In genomic region chr10:47216204-47216603, GRCm38 (mm10) we compare ENCODE assay signal across 19 mouse cellular contexts.
DNase-seq lines count a peak whose midpoint lies in the region; ATAC-seq and TF ChIP-seq lines count a peak whose summit lies in the region.
"Had no signal": no experiment of that assay in that cellular context is flagged by ENCODE, and none has a peak within 500 bp of the region (broad histone marks: within the 10 kb centered on the region; RNA-seq: fewer than 3 reads in every experiment).

No protein-coding gene starts in this region.

- H3K79me2 ChIP-seq in MEL (ENCODE audit: control insufficient read depth, insufficient read depth, low read length, poor library complexity): no peaks in the 10 kb centered on the region

- no peaks in the 10 kb centered on the region for H3K36me3 ChIP-seq in MEL (ENCODE audit: control insufficient read depth in 1 of 2, insufficient read depth in 2 of 2, low read length in 2 of 2)
- no peaks in the 10 kb centered on the region for H3K36me3 ChIP-seq in forebrain, embryonic 13.5 days (ENCODE audit: poor library complexity, severe bottlenecking)
- H3K36me3 ChIP-seq: G1E had no signal

- no peak overlapping the region for H3K27ac ChIP-seq in MEL (ENCODE audit: control insufficient read depth, low read depth, low read length)
- no peak overlapping the region for H3K27ac ChIP-seq in forebrain, embryonic 13.5 days

- TF ChIP-seq RAD21 in MEL (IDR thresholded peaks at IDR 0.05; ENCODE audit: low read depth, low read length): no peak

- DNase-seq in MEL (ENCODE audit: low read depth, low spot score): peak; percentile 21
- DNase-seq: adrenal gland, adult 2 months; adrenal gland, adult 8-10 months; adrenal gland, postnatal 10 days; adrenal gland, postnatal 14 days; adrenal gland, postnatal 25 days; adrenal gland, postnatal 36 days; B cell, adult 2 months; cerebellum, adult 11 months; cerebellum, adult 11-12 months; cerebellum, adult 18-20 months; cerebellum, adult 2 months; cerebellum, adult 8-10 months had no signal

- ATAC-seq in forebrain, embryonic 13.5 days: no peak
- ATAC-seq: activated CD4-positive, CD25-positive, alpha-beta regulatory T cell, adult 4 months; CD4-positive, CD25-positive, alpha-beta regulatory T cell, adult 4 months; Patski had no signal

- no peaks in the 10 kb centered on the region for H3K9me3 ChIP-seq in MEL (replicated peaks; ENCODE audit: insufficient read depth, low read length)
- no peaks in the 10 kb centered on the region for H3K9me3 ChIP-seq in forebrain, embryonic 13.5 days (replicated peaks)
- H3K9me3 ChIP-seq: G1E had no signal

- H3K4me2 ChIP-seq in forebrain, embryonic 13.5 days: no peak overlapping the region

- no peaks in the 10 kb centered on the region for H3K27me3 ChIP-seq in MEL (ENCODE audit: control insufficient read depth in 1 of 2, insufficient read depth in 2 of 2, low read length in 2 of 2)
- no peaks in the 10 kb centered on the region for H3K27me3 ChIP-seq in forebrain, embryonic 13.5 days
- H3K27me3 ChIP-seq: CH12.LX, Patski had no signal

- H3K4me3 ChIP-seq in MEL (ENCODE audit: control insufficient read depth in 1 of 2, insufficient read depth in 1 of 2, low read depth in 2 of 2, low read length in 2 of 2): no peak overlapping the region
- no peak overlapping the region for H3K4me3 ChIP-seq in forebrain, embryonic 13.5 days

- no peak overlapping the region for H3K9ac ChIP-seq in MEL (ENCODE audit: control insufficient read depth, low read depth, low read length, poor library complexity, severe bottlenecking)
- no peak overlapping the region for H3K9ac ChIP-seq in forebrain, embryonic 13.5 days

- H3K4me1 ChIP-seq in MEL (ENCODE audit: control insufficient read depth in 1 of 2, insufficient read depth in 2 of 2, low read length in 2 of 2): no peaks in the 10 kb centered on the region
- no peaks in the 10 kb centered on the region for H3K4me1 ChIP-seq in forebrain, embryonic 13.5 days

- peak in 1 of 2 experiments; percentile 15; a peak in 1 of 4 replicates for TF ChIP-seq EP300 in MEL (IDR thresholded peaks at IDR 0.05; ENCODE audit: low read depth in 1 of 2, low read length in 2 of 2)

- no peak for TF ChIP-seq POLR2A in MEL (IDR thresholded peaks at IDR 0.05; ENCODE audit: control insufficient read depth in 1 of 2, insufficient read depth in 1 of 2, low read depth in 1 of 2, low read length in 2 of 2, poor library complexity in 1 of 2)

- WGBS in forebrain, embryonic 13.5 days: 55% methylated on average over 2 of the region's 2 CpGs

- TF ChIP-seq CTCF in MEL (IDR thresholded peaks at IDR 0.05 in 2 of 3, conservative IDR thresholded peaks at IDR 0.05 in 1 of 3; ENCODE audit: control insufficient read depth in 1 of 3, insufficient read depth in 1 of 3, low read depth in 2 of 3, low read length in 3 of 3, poor library complexity in 1 of 3, severe bottlenecking in 1 of 3): no peak

TF ChIP-seq in MEL, 35 proteins besides CTCF, POLR2A, EP300 and RAD21:
- TF ChIP-seq ETS1 (IDR thresholded peaks at IDR 0.05; ENCODE audit: low read depth, low read length) (no peak), RCOR1 (IDR thresholded peaks at IDR 0.05; ENCODE audit: low read depth, low read length) (peak; percentile 83), KAT2A (conservative IDR thresholded peaks at IDR 0.05; ENCODE audit: low read depth, low read length) (no peak), MAFK (IDR thresholded peaks at IDR 0.05; ENCODE audit: borderline replicate concordance, low read depth, low read length) (0 out of 2 replicates have a peak, but pooled peaks have one; percentile 20), SMC3 (IDR thresholded peaks at IDR 0.05; ENCODE audit: low read depth, low read length) (no peak), POLR2AphosphoS5 (IDR thresholded peaks at IDR 0.05; ENCODE audit: borderline replicate concordance, low read depth, low read length) (no peak), E2F4 (IDR thresholded peaks at IDR 0.05; ENCODE audit: borderline replicate concordance, low read depth, low read length) (no peak), CHD1 (IDR thresholded peaks at IDR 0.05; ENCODE audit: low read depth, low read length) (no peak), ELF1 (IDR thresholded peaks at IDR 0.05; ENCODE audit: low read depth, low read length) (no peak), TCF12 (IDR thresholded peaks at IDR 0.05; ENCODE audit: low read depth, low read length) (no peak), HCFC1 (IDR thresholded peaks at IDR 0.05; ENCODE audit: low read depth, low read length) (no peak), UBTF (IDR thresholded peaks at IDR 0.05; ENCODE audit: borderline replicate concordance, insufficient read depth, low read depth, low read length) (no peak), ZC3H11A (IDR thresholded peaks at IDR 0.05; ENCODE audit: low read depth, low read length) (no peak), BHLHE40 (IDR thresholded peaks at IDR 0.05; ENCODE audit: borderline replicate concordance, low read depth, low read length) (no peak), GATA1 (IDR thresholded peaks at IDR 0.05; ENCODE audit: low read depth, low read length) (no peak), MYB (IDR thresholded peaks at IDR 0.05; ENCODE audit: low read depth, low read length) (no peak), ZNF384 (IDR thresholded peaks at IDR 0.05; ENCODE audit: low read depth, low read length) (peak; percentile 62), JUND (IDR thresholded peaks at IDR 0.05; ENCODE audit: low read depth, low read length) (no peak), GABPA (IDR thresholded peaks at IDR 0.05; ENCODE audit: low read depth, low read length) (no peak)
